Mouse (Mus musculus): ENCODE measurements around the gene Gm17359. TPM values are rescaled to one million over a fixed set of nuclear protein-coding genes. Genes with fewer than 3 reads are reported as not detected.

The Gm17359 gene
- total and polyA plus RNA-seq, 2 experiments from 2014 or later = not detected

DNA sequence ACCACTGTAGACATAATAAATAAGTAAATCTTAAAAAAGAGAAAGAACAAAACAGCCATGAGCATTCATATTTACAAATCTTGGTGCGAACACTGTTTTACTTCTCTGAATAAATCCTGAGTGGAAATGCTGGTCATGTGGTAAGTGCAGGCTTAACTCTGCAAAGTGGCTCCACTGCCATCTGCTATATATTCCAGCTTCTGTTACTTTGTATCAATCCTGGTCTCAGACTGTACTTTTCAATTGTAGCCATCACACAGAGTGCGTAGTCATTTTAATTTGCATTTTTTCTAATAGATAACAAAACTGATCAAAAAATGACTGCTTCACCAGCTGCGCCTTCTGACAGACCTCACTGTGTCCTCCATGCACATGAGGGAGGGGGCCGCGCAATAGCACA lies 133.0 kb downstream of the Gm17359 start:
- no peak for TF ChIP-seq EP300 (IDR thresholded peaks at IDR 0.05; ENCODE audit: low read depth)
- TF ChIP-seq CTCF (IDR thresholded peaks at IDR 0.05; ENCODE audit: low read depth) = no peak
- Histone ChIP-seq H3K27ac (ENCODE audit: low read depth) (no peak overlapping the region), H3K9ac (replicated peaks; ENCODE audit: low read depth, low read length) (no peak overlapping the region), H3K9me3 (replicated peaks; ENCODE audit: control insufficient read depth, low read length) (no peaks in the 10 kb centered on the region), H3K36me3 (replicated peaks; ENCODE audit: control insufficient read depth, insufficient read depth, low read length) (peaks cover 30% of the 10 kb centered on the region), H3K4me3 (ENCODE audit: low read depth, low read length) (no peak overlapping the region), H3K27me3 (ENCODE audit: control insufficient read depth, insufficient read depth, low read length) (no peaks in the 10 kb centered on the region), H3K4me1 (ENCODE audit: control insufficient read depth, insufficient read depth) (peaks cover 6% of the 10 kb centered on the region; the same call in 1 of the 2 replicates), H3K4me2 (ENCODE audit: low read depth, low read length) (no peak overlapping the region)
- ATAC-seq (ENCODE audit: insufficient read depth, low read depth) = no peak
- DNase-seq (ENCODE audit: low spot score) = no peak
- WGBS = 97% methylated on average over 5 of the region's 5 CpGs

- Histone ChIP-seq H3K4me1 (ENCODE audit: control insufficient read depth, insufficient read depth) (peaks cover 9% of the 10 kb centered on the region), H3K9me3 (replicated peaks; ENCODE audit: control insufficient read depth, low read length) (no peaks in the 10 kb centered on the region), H3K4me2 (ENCODE audit: low read depth, low read length) (no peak overlapping the region), H3K4me3 (ENCODE audit: low read depth, low read length) (no peak overlapping the region), H3K36me3 (replicated peaks; ENCODE audit: control insufficient read depth, insufficient read depth, low read length) (peaks cover 25% of the 10 kb centered on the region), H3K27ac (ENCODE audit: low read depth) (no peak overlapping the region), H3K27me3 (ENCODE audit: control insufficient read depth, insufficient read depth, low read length) (no peaks in the 10 kb centered on the region), H3K9ac (replicated peaks; ENCODE audit: low read depth, low read length) (no peak overlapping the region)
- 72% methylated on average over 5 of the region's 5 CpGs for WGBS
- ATAC-seq (ENCODE audit: insufficient read depth, low read depth) (0 out of 2 replicates have a peak, but pooled peaks have one; percentile 41), DNase-seq (ENCODE audit: low spot score) (no peak)
- TF ChIP-seq CTCF (IDR thresholded peaks at IDR 0.05; ENCODE audit: low read depth) (no peak), EP300 (IDR thresholded peaks at IDR 0.05; ENCODE audit: low read depth) (no peak)
These were observed 135.9 kb downstream of the Gm17359 start for GRCm38 (mm10) chr3:79472362-79472761.

DNA sequence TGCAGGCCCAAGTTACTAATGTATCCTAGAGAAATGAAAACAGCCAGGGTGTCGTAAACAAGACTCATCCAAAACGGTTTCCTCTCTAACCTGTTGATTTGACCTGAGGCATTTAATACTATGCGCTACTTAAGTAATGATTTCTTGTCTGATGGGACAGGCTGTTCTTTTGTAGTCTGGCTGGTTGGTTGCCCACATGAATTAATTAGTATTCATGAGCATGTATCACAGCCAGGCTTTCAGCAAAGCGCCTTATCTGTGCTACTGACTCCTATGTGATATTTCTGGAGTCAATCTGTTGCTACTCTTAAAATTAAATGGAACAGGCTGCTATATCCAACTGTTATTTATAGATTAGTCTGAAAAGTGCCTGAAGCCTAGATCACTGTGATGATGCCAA lies 138.4 kb downstream of the Gm17359 start:
- Histone ChIP-seq H3K4me1 (ENCODE audit: control insufficient read depth, insufficient read depth) (peaks cover 9% of the 10 kb centered on the region), H3K9ac (replicated peaks; ENCODE audit: low read depth, low read length) (no peak overlapping the region), H3K27me3 (ENCODE audit: control insufficient read depth, insufficient read depth, low read length) (no peaks in the 10 kb centered on the region), H3K4me3 (ENCODE audit: low read depth, low read length) (no peak overlapping the region), H3K9me3 (replicated peaks; ENCODE audit: control insufficient read depth, low read length) (no peaks in the 10 kb centered on the region), H3K36me3 (replicated peaks; ENCODE audit: control insufficient read depth, insufficient read depth, low read length) (peaks cover 38% of the 10 kb centered on the region), H3K4me2 (ENCODE audit: low read depth, low read length) (no peak overlapping the region), H3K27ac (ENCODE audit: low read depth) (peak overlapping the region; percentile 57)
- TF ChIP-seq EP300 (IDR thresholded peaks at IDR 0.05; ENCODE audit: low read depth) = no peak
- no peak for TF ChIP-seq CTCF (IDR thresholded peaks at IDR 0.05; ENCODE audit: low read depth)
- 42% methylated on average over 4 of the region's 4 CpGs for WGBS
- peak; percentile 10 for DNase-seq (ENCODE audit: low spot score)
- no peak for ATAC-seq (ENCODE audit: insufficient read depth, low read depth)

GRCm38 (mm10) chr3:79475980-79476379 lies 139.5 kb downstream of the Gm17359 start:
- DNase-seq (ENCODE audit: low spot score) (no peak), ATAC-seq (ENCODE audit: insufficient read depth, low read depth) (no peak)
- no peak overlapping the region for H3K4me2 ChIP-seq (ENCODE audit: low read depth, low read length)
- no peaks in the 10 kb centered on the region for H3K9me3 ChIP-seq (replicated peaks; ENCODE audit: control insufficient read depth, low read length)
- WGBS = 58% methylated on average over 2 of the region's 2 CpGs
- H3K4me1 ChIP-seq (ENCODE audit: control insufficient read depth, insufficient read depth) = peaks cover 9% of the 10 kb centered on the region
- no peaks in the 10 kb centered on the region for H3K27me3 ChIP-seq (ENCODE audit: control insufficient read depth, insufficient read depth, low read length)
- peaks cover 45% of the 10 kb centered on the region for H3K36me3 ChIP-seq (replicated peaks; ENCODE audit: control insufficient read depth, insufficient read depth, low read length)
- H3K9ac ChIP-seq (replicated peaks; ENCODE audit: low read depth, low read length) = no peak overlapping the region
- H3K27ac ChIP-seq (ENCODE audit: low read depth) = peak overlapping the region; percentile 57
- H3K4me3 ChIP-seq (ENCODE audit: low read depth, low read length) = no peak overlapping the region
- no peak for TF ChIP-seq CTCF (IDR thresholded peaks at IDR 0.05; ENCODE audit: low read depth)

GRCm38 (mm10) chr3:79478400-79478799 lies 141.9 kb downstream of the Gm17359 start:
- Histone ChIP-seq H3K4me2 (ENCODE audit: low read depth, low read length) (no peak overlapping the region), H3K9me3 (replicated peaks; ENCODE audit: control insufficient read depth, low read length) (no peaks in the 10 kb centered on the region), H3K4me3 (ENCODE audit: low read depth, low read length) (no peak overlapping the region), H3K36me3 (replicated peaks; ENCODE audit: control insufficient read depth, insufficient read depth, low read length) (peaks cover 56% of the 10 kb centered on the region), H3K27me3 (ENCODE audit: control insufficient read depth, insufficient read depth, low read length) (no peaks in the 10 kb centered on the region), H3K27ac (ENCODE audit: low read depth) (no peak overlapping the region), H3K4me1 (ENCODE audit: control insufficient read depth, insufficient read depth) (peaks cover 8% of the 10 kb centered on the region), H3K9ac (replicated peaks; ENCODE audit: low read depth, low read length) (no peak overlapping the region)
- no peak for DNase-seq (ENCODE audit: low spot score)
- no peak for ATAC-seq (ENCODE audit: insufficient read depth, low read depth)
- no peak for TF ChIP-seq EP300 (IDR thresholded peaks at IDR 0.05; ENCODE audit: low read depth)
- no peak for TF ChIP-seq CTCF (IDR thresholded peaks at IDR 0.05; ENCODE audit: low read depth)
- 74% methylated on average over 8 of the region's 8 CpGs for WGBS

DNA sequence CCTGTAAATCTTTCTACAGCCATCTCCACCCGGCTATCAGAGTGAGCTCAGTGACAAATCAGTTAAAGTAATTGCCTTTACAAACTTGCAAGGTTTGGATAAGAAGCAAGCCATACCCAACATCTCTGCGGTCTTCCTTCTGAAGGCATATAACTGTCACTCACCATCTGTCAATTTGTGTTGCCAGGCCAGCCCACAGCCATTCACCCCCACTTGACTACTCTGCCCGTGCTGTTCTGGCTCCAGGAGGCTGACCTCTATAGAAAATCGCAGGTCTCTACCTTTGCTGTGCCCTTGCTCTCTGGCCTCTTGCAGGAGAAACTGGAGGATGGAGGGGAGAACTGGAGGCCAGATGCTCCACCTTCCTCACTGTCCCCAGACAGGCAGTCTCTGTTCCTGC lies 142.4 kb downstream of the Gm17359 start:
- Histone ChIP-seq H3K27ac (ENCODE audit: low read depth) (no peak overlapping the region), H3K27me3 (ENCODE audit: control insufficient read depth, insufficient read depth, low read length) (no peaks in the 10 kb centered on the region), H3K4me2 (ENCODE audit: low read depth, low read length) (no peak overlapping the region), H3K36me3 (replicated peaks; ENCODE audit: control insufficient read depth, insufficient read depth, low read length) (peaks cover 58% of the 10 kb centered on the region), H3K9me3 (replicated peaks; ENCODE audit: control insufficient read depth, low read length) (no peaks in the 10 kb centered on the region), H3K4me3 (ENCODE audit: low read depth, low read length) (no peak overlapping the region), H3K9ac (replicated peaks; ENCODE audit: low read depth, low read length) (no peak overlapping the region), H3K4me1 (ENCODE audit: control insufficient read depth, insufficient read depth) (peaks cover 3% of the 10 kb centered on the region)
- DNase-seq (ENCODE audit: low spot score) (no peak), ATAC-seq (ENCODE audit: insufficient read depth, low read depth) (no peak)
- TF ChIP-seq EP300 (IDR thresholded peaks at IDR 0.05; ENCODE audit: low read depth) = no peak
- no peak for TF ChIP-seq CTCF (IDR thresholded peaks at IDR 0.05; ENCODE audit: low read depth)
- WGBS = 75% methylated on average over 4 of the region's 4 CpGs

Data from heart, postnatal 0 days (tissue).